Comparison of ENCODE assay signal across 8 mouse cellular contexts in genomic region chr3:152210728-152211391, GRCm38 (mm10). TPM values are rescaled to one million over a fixed set of nuclear protein-coding genes. Genes with fewer than 3 reads are reported as not detected.
A peak's percentile ranks its signal among the peaks of the same experiment; 100 is the strongest.
DNase-seq lines count a peak whose midpoint lies in the region; ATAC-seq and TF ChIP-seq lines count a peak whose summit lies in the region.

No protein-coding gene starts in this region.

- H3K27ac ChIP-seq in heart, embryonic 11.5 days (ENCODE audit: low read depth, low read length) = peak overlapping the region; percentile 99
- peak overlapping the region; percentile 96 for H3K27ac ChIP-seq in kidney, embryonic 16.5 days (ENCODE audit: low read length)
- H3K27ac ChIP-seq in liver, embryonic 14.5 days = peak overlapping the region; percentile 88
- H3K27ac ChIP-seq in stomach, embryonic 16.5 days (ENCODE audit: low read length) = peak overlapping the region; percentile 92

- peaks cover 21% of the 10 kb centered on the region for H3K4me1 ChIP-seq in heart, embryonic 11.5 days (ENCODE audit: control insufficient read depth, insufficient read depth, low read length)
- H3K4me1 ChIP-seq in kidney, embryonic 16.5 days (ENCODE audit: insufficient read depth, low read length) = peaks cover 27% of the 10 kb centered on the region
- peaks cover 17 to 20% of the 10 kb centered on the region in 2 experiments for H3K4me1 ChIP-seq in liver, embryonic 14.5 days (replicated peaks; ENCODE audit: control insufficient read depth in 2 of 2, insufficient read depth in 2 of 2, low read length in 1 of 2)
- H3K4me1 ChIP-seq in stomach, embryonic 16.5 days (ENCODE audit: control insufficient read depth, insufficient read depth, low read length) = peaks cover 21% of the 10 kb centered on the region

- H3K79me2 ChIP-seq in C2C12 (ENCODE audit: control insufficient read depth, insufficient read depth) = peaks cover 89% of the 10 kb centered on the region

- peaks cover 44% of the 10 kb centered on the region for H3K36me3 ChIP-seq in C2C12 (ENCODE audit: control insufficient read depth, insufficient read depth)
- H3K36me3 ChIP-seq in heart, embryonic 11.5 days (ENCODE audit: control insufficient read depth, insufficient read depth, low read length) = no peaks in the 10 kb centered on the region
- H3K36me3 ChIP-seq in kidney, embryonic 16.5 days (ENCODE audit: insufficient read depth, low read length) = peaks cover 5% of the 10 kb centered on the region; the same call in 1 of the 2 replicates
- H3K36me3 ChIP-seq in liver, embryonic 14.5 days (replicated peaks; ENCODE audit: control insufficient read depth, insufficient read depth, low read depth) = peaks cover 11% of the 10 kb centered on the region
- H3K36me3 ChIP-seq in stomach, embryonic 16.5 days (ENCODE audit: control insufficient read depth, insufficient read depth, low read length) = no peaks in the 10 kb centered on the region

- under 1% methylated on average over 62 of the region's 68 CpGs for WGBS in heart, embryonic 11.5 days (ENCODE audit: insufficient replicate concordance)
- WGBS in kidney, embryonic 16.5 days = under 1% methylated on average over 52 of the region's 68 CpGs
- WGBS in liver, embryonic 14.5 days (ENCODE audit: insufficient replicate concordance) = under 1% methylated on average over 62 of the region's 68 CpGs
- WGBS in stomach, embryonic 16.5 days = under 1% methylated on average over 52 of the region's 68 CpGs

- peak overlapping the region; percentile 95 for H3K4me2 ChIP-seq in heart, embryonic 11.5 days
- H3K4me2 ChIP-seq in kidney, embryonic 16.5 days (replicated peaks; ENCODE audit: low read depth, low read length) = peak overlapping the region; percentile 89
- peak overlapping the region; percentile 82 for H3K4me2 ChIP-seq in liver, embryonic 14.5 days (ENCODE audit: low read depth)
- peak overlapping the region; percentile 91 for H3K4me2 ChIP-seq in stomach, embryonic 16.5 days (ENCODE audit: low read depth, low read length)

- TF ChIP-seq CTCF in C2C12 (IDR thresholded peaks at IDR 0.05; ENCODE audit: control insufficient read depth, insufficient read depth, insufficient read length) = no peak
- TF ChIP-seq CTCF in liver, embryonic 14.5 days (IDR thresholded peaks at IDR 0.05; ENCODE audit: low read depth) = no peak

- DNase-seq in adrenal gland, postnatal 4 days (ENCODE audit: low spot score in 2 of 2) = peak; percentile 49 to 65
- DNase-seq in liver, embryonic 14.5 days (ENCODE audit: low read depth in 3 of 3, low spot score in 3 of 3) = peak in 1 of 3 experiments; percentile 44
- peak; percentile 82 for DNase-seq in neural tube, embryonic 10.5 days (ENCODE audit: extremely low spot score, low spot score)

- peak overlapping the region; percentile 96 for H3ac ChIP-seq in C2C12 (ENCODE audit: control insufficient read depth, insufficient read length, low read depth)

- H3K9me3 ChIP-seq in heart, embryonic 11.5 days (replicated peaks; ENCODE audit: control insufficient read depth, low read length) = no peaks in the 10 kb centered on the region
- no peaks in the 10 kb centered on the region for H3K9me3 ChIP-seq in kidney, embryonic 16.5 days (ENCODE audit: low read length)
- H3K9me3 ChIP-seq in liver, embryonic 14.5 days (ENCODE audit: control insufficient read depth, low read length) = no peaks in the 10 kb centered on the region
- no peaks in the 10 kb centered on the region for H3K9me3 ChIP-seq in stomach, embryonic 16.5 days (replicated peaks; ENCODE audit: control insufficient read depth, low read length)

- H3K27me3 ChIP-seq in C2C12 (ENCODE audit: control insufficient read depth, insufficient read depth, insufficient read length) = no peaks in the 10 kb centered on the region
- no peaks in the 10 kb centered on the region for H3K27me3 ChIP-seq in heart, embryonic 11.5 days (ENCODE audit: control insufficient read depth, insufficient read depth, low read length)
- H3K27me3 ChIP-seq in kidney, embryonic 16.5 days (ENCODE audit: insufficient read depth, low read length) = no peaks in the 10 kb centered on the region
- no peaks in the 10 kb centered on the region for H3K27me3 ChIP-seq in liver, embryonic 14.5 days (ENCODE audit: control insufficient read depth, insufficient read depth, low read length)
- H3K27me3 ChIP-seq in stomach, embryonic 16.5 days (ENCODE audit: control insufficient read depth, insufficient read depth, low read length) = no peaks in the 10 kb centered on the region

- TF ChIP-seq EP300 in liver, embryonic 14.5 days (IDR thresholded peaks at IDR 0.05; ENCODE audit: low read depth) = no peak

- peak; percentile 43 for ATAC-seq in erythroblast, adult 5-6 weeks (replicated peaks; ENCODE audit: low FRiP score, poor library complexity, severe bottlenecking)
- peak; percentile 56 for ATAC-seq in heart, embryonic 11.5 days (replicated peaks; ENCODE audit: insufficient number of reproducible peaks, low FRiP score, low TSS enrichment)
- ATAC-seq in kidney, embryonic 16.5 days (ENCODE audit: low FRiP score, low TSS enrichment) = peak; percentile 69
- peak; percentile 49 for ATAC-seq in liver, embryonic 14.5 days (ENCODE audit: insufficient read depth)
- peak; percentile 70 for ATAC-seq in stomach, embryonic 16.5 days (ENCODE audit: insufficient read depth, low FRiP score)

- peak overlapping the region; percentile 99 for H3K9ac ChIP-seq in heart, embryonic 11.5 days (ENCODE audit: low read depth, low read length)
- peak overlapping the region; percentile 100 for H3K9ac ChIP-seq in kidney, embryonic 16.5 days (replicated peaks; ENCODE audit: low read length)
- H3K9ac ChIP-seq in liver, embryonic 14.5 days (replicated peaks) = peak overlapping the region; percentile 90
- H3K9ac ChIP-seq in stomach, embryonic 16.5 days (ENCODE audit: low read length) = peak overlapping the region; percentile 97

- peak overlapping the region; percentile 88 for H3K4me3 ChIP-seq in C2C12 (ENCODE audit: insufficient read depth, poor library complexity, severe bottlenecking)
- H3K4me3 ChIP-seq in heart, embryonic 11.5 days (ENCODE audit: low read depth, low read length) = peak overlapping the region; percentile 99
- peak overlapping the region; percentile 93 for H3K4me3 ChIP-seq in kidney, embryonic 16.5 days (ENCODE audit: low read length)
- peak overlapping the region; percentile 84 to 97 for H3K4me3 ChIP-seq in liver, embryonic 14.5 days (ENCODE audit: insufficient read depth in 1 of 2, low read depth in 2 of 2, low read length in 2 of 2)
- peak overlapping the region; percentile 80 for H3K4me3 ChIP-seq in stomach, embryonic 16.5 days (replicated peaks; ENCODE audit: low read length)

- peaks cover 64% of the 10 kb centered on the region for H3K79me3 ChIP-seq in C2C12 (ENCODE audit: low read depth)

TF ChIP-seq in C2C12, 6 proteins besides CTCF, POLR2A, EP300 and RAD21 (continues in another document):
- no peak for TF ChIP-seq MYOD1 (IDR thresholded peaks at IDR 0.05; ENCODE audit: control insufficient read depth, insufficient read length, low read depth)

RNA-seq across cellular contexts. Expression of gene Fubp1, which starts 0.6 kb away (rescaled TPM):
- 53.4 TPM for polyA plus RNA-seq in C2C12 (2012; fragmentation: generic; extraction: Trizol)
- 100 to 1,000 TPM; 158 to 202 TPM for total RNA-seq in adrenal gland, postnatal 4 days (2021)
- 48.9 and 97.6 TPM in 2 replicates for total RNA-seq in erythroblast, adult 5-6 weeks (2015; ENCODE audit: low replicate concordance)
- total RNA-seq in erythroblast, adult 5-6 weeks (2017; ENCODE audit: low replicate concordance) = 108 and 142 TPM in 2 replicates
- polyA plus RNA-seq in heart, embryonic 11.5 days (2014; fragmentation: Nextera tagmentation; extraction: Ambion mirVana) = 158 TPM in 2 replicates
- 258 and 286 TPM in 2 replicates for polyA plus RNA-seq in kidney, embryonic 16.5 days (2015; fragmentation: Nextera tagmentation; extraction: Ambion mirVana)
- polyA plus RNA-seq in liver, embryonic 14.5 days (2012; rRNA removed) = 47.3 and 50.8 TPM in 2 replicates
- 64.6 and 65.3 TPM in 2 replicates for polyA plus RNA-seq in liver, embryonic 14.5 days (2014; fragmentation: Nextera tagmentation; extraction: Ambion mirVana)
- 156 and 169 TPM in 2 replicates for polyA plus RNA-seq in stomach, embryonic 16.5 days (2015; fragmentation: Nextera tagmentation; extraction: Ambion mirVana)

RNA-seq across cellular contexts. Expression of gene Dnajb4, which starts 0.8 kb away (rescaled TPM):
- polyA plus RNA-seq in C2C12 (2012; fragmentation: generic; extraction: Trizol) = 11.7 TPM
- total RNA-seq in adrenal gland, postnatal 4 days (2021) = 10 to 100 TPM; 40.6 to 41.5 TPM
- 166 and 217 TPM in 2 replicates for total RNA-seq in erythroblast, adult 5-6 weeks (2015; ENCODE audit: low replicate concordance)
- 316 and 353 TPM in 2 replicates for total RNA-seq in erythroblast, adult 5-6 weeks (2017; ENCODE audit: low replicate concordance)
- polyA plus RNA-seq in heart, embryonic 11.5 days (2014; fragmentation: Nextera tagmentation; extraction: Ambion mirVana) = 46.2 and 49.0 TPM in 2 replicates
- polyA plus RNA-seq in kidney, embryonic 16.5 days (2015; fragmentation: Nextera tagmentation; extraction: Ambion mirVana) = 34.1 and 34.2 TPM in 2 replicates
- 10.9 and 18.3 TPM in 2 replicates for polyA plus RNA-seq in liver, embryonic 14.5 days (2012; rRNA removed)
- 29.9 and 34.3 TPM in 2 replicates for polyA plus RNA-seq in liver, embryonic 14.5 days (2014; fragmentation: Nextera tagmentation; extraction: Ambion mirVana)
- 38.9 and 39.8 TPM in 2 replicates for polyA plus RNA-seq in stomach, embryonic 16.5 days (2015; fragmentation: Nextera tagmentation; extraction: Ambion mirVana)

RNA-seq across cellular contexts. Expression of gene Gipc2, which starts 44.8 kb away (rescaled TPM):
- 1.2 TPM for polyA plus RNA-seq in C2C12 (2012; fragmentation: generic; extraction: Trizol)
- 1 to 10 TPM in 1 of 2 experiments, under 1 TPM in 1; 0.76 to 5.0 TPM for total RNA-seq in adrenal gland, postnatal 4 days (2021)
- total RNA-seq in erythroblast, adult 5-6 weeks (2015; ENCODE audit: low replicate concordance) = not detected in 2 replicates
- 2.4 and 4.7 TPM in 2 replicates for total RNA-seq in erythroblast, adult 5-6 weeks (2017; ENCODE audit: low replicate concordance)
- 3.8 and 4.4 TPM in 2 replicates for polyA plus RNA-seq in heart, embryonic 11.5 days (2014; fragmentation: Nextera tagmentation; extraction: Ambion mirVana)
- 43.7 and 45.7 TPM in 2 replicates for polyA plus RNA-seq in kidney, embryonic 16.5 days (2015; fragmentation: Nextera tagmentation; extraction: Ambion mirVana)
- polyA plus RNA-seq in liver, embryonic 14.5 days (2012; rRNA removed) = 5.1 and 7.7 TPM in 2 replicates
- polyA plus RNA-seq in liver, embryonic 14.5 days (2014; fragmentation: Nextera tagmentation; extraction: Ambion mirVana) = 16.9 and 17.8 TPM in 2 replicates
- 56.1 and 59.9 TPM in 2 replicates for polyA plus RNA-seq in stomach, embryonic 16.5 days (2015; fragmentation: Nextera tagmentation; extraction: Ambion mirVana)

RNA-seq across cellular contexts. Expression of gene Nexn, which starts 55.3 kb away (rescaled TPM):
- 13.5 TPM for polyA plus RNA-seq in C2C12 (2012; fragmentation: generic; extraction: Trizol)
- 10 to 100 TPM in 1 of 2 experiments, 1 to 10 TPM in 1; 8.2 to 14.1 TPM for total RNA-seq in adrenal gland, postnatal 4 days (2021)
- total RNA-seq in erythroblast, adult 5-6 weeks (2015; ENCODE audit: low replicate concordance) = not detected in 2 replicates
- not detected in 2 replicates for total RNA-seq in erythroblast, adult 5-6 weeks (2017; ENCODE audit: low replicate concordance)
- 165 and 210 TPM in 2 replicates for polyA plus RNA-seq in heart, embryonic 11.5 days (2014; fragmentation: Nextera tagmentation; extraction: Ambion mirVana)
- 9.5 and 10.9 TPM in 2 replicates for polyA plus RNA-seq in kidney, embryonic 16.5 days (2015; fragmentation: Nextera tagmentation; extraction: Ambion mirVana)
- 0.10 and 0.25 TPM in 2 replicates for polyA plus RNA-seq in liver, embryonic 14.5 days (2012; rRNA removed)
- polyA plus RNA-seq in liver, embryonic 14.5 days (2014; fragmentation: Nextera tagmentation; extraction: Ambion mirVana) = 0.30 and 0.69 TPM in 2 replicates
- polyA plus RNA-seq in stomach, embryonic 16.5 days (2015; fragmentation: Nextera tagmentation; extraction: Ambion mirVana) = 33.8 and 44.9 TPM in 2 replicates
